Mouse (Mus musculus): Measurements from ENCODE around the gene Msh5.
"Not testable (repeated sequence)": the region's sequence is repeated elsewhere in the genome, so short reads cannot be mapped to it uniquely, and the experiment has no call there.

The Msh5 gene

GRCm38 (mm10) chr17:35048932-35049440, 2.4 kb upstream of the Msh5 start:
- no peak for DNase-seq (ENCODE audit: low spot score in 2 of 2)

DNA sequence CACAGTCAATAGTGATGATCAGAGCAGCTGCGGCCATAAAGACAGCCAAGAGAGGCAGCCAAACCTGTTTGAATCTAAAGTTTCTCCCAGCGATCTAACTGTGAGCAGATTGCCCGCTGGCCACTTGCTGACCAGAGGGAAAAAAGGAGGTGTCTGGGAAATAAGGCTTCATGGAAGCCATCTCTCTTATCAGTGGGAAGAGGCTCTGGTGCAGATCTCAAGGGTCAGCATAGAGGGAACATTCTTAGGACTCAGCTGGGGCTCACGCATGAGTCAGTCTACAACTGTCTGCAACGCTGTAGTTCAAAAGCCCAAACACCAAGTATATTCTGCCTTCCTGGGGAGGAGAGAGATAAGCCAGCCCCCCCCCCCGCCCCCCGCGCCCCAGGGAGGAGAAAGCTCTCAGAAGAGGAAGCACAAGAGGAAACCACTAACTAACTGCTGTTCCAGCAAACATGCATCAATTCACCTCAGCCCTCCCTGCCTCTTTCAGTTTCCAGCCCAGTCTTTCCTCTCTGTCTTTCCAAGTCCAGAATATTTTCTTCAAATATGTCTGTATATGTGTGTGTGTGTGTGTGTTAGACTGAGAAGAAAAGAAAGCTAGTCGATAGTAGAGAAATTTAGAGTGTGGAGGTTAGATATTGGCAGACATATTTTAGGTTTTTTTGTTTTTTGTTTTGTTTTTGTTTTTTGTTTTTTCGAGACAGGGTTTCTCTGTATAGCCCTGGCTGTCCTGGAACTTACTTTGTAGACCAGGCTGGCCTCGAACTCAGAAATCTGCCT, 1.8 kb upstream of the Msh5 start:
- DNase-seq (ENCODE audit: low spot score in 2 of 2): no peak

DNA sequence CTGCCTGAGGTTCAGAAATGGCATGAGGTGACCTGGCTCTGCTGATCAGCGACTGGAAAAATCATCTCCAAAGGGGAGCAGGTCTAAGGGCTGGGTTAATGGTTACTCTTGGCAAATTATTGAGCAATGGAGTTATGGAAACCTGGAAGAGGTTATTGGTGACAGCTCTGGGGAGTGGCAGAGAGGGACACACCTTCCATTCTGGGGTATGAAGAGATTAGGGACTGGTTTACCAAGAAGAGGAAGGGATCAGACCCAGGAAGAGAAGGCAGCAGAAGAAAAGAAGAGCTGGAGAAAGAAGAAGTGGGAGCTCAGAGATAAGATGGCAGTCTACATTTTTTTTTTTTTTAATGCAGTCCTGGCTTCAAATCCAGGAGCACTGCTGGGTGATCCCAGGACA, 1.1 kb upstream of the Msh5 start:
- no peak for DNase-seq (ENCODE audit: low spot score in 2 of 2)

GRCm38 (mm10) chr17:35045807-35046680, 501 bp downstream of the Msh5 start:
- DNase-seq (ENCODE audit: low spot score in 2 of 2): no peak

GRCm38 (mm10) chr17:35044904-35045806, 1.4 kb downstream of the Msh5 start:
- DNase-seq (ENCODE audit: low spot score in 2 of 2): no peak

DNA sequence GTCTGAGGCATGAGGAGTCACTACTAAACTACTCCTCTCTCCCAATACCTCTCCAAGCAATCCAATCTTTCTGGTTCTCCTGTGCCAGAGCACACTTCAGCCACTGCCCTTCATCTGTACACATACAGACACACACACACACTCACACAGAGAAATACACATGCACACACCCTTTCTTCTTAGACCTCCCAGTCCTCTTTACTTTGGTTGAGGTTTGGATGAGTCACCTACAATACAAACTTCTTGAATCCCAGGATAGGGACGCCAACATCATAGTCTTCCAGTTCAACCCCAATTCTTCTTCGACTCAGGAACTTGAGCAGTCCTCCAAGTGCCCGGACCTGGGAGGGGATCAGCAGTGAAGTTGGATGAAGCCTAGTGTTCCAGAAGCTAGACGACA, 2.8 kb downstream of the Msh5 start:
- DNase-seq (ENCODE audit: low spot score in 2 of 2): no peak

DNA sequence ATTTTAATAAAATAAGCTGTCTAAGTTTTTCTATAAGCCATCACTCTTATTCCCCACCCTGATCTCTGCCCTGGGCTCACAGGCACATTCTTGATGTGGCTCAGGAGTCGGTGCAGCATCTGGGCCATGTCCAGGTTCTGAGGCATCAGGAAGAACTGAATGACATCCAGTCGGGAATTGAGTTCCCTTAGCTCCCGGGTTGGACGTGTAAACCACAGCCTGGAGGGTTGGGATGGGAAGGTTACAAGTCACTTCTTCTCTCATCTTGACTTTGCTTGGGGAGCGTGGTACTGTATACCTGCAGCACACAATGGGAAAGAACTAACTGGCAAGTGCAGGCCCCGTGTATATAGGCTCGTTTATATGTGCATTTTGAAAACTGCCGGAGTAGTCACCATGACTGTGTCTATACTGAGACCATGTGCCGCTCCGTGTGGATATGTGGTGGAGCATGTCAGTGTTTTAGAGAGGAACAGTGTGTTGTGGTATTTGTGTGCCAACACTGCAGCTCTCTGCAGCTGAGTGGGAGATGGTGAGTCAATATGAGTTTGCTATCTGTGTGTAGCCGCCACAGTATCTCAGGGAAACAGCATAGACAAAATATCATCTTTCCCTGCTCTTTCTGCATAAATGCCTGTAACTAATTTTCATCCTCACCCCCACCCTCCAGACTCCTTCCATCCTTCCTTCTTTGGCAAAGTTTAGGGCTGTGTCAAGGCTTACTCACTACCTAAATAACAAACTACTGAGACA, 7.2 kb downstream of the Msh5 start:
- peak in 1 of 2 experiments; percentile 46 for DNase-seq (ENCODE audit: low spot score in 2 of 2)

- no peak for DNase-seq (ENCODE audit: low spot score in 2 of 2)
Measured at GRCm38 (mm10) chr17:35034896-35035295, 11.6 kb downstream of the Msh5 start.

GRCm38 (mm10) chr17:35033703-35034102, 12.8 kb downstream of the Msh5 start:
- not testable (repeated sequence) for DNase-seq (ENCODE audit: low spot score in 2 of 2)

- no peak for DNase-seq (ENCODE audit: low spot score in 2 of 2)
Measured at GRCm38 (mm10) chr17:35032323-35032870, 14.1 kb downstream of the Msh5 start.

DNA sequence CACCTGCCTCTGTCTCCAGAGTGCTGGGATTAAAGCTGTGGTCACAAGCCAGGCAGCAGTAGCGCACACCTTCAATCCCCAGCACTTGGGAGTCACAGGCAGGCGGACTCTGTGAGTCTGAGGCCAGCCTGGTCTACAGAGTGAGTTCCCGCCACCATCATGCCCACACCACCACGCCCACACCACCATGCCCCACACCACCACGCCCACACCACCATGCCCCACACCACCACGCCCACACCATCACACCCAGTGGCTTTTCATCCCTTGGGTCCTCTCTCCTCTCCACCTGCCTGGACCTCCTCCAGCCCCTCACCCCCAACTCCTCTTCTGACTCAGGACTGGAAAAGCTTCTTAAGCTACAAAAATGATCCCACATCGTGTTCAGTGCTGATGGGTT, 14.7 kb downstream of the Msh5 start:
- no peak for DNase-seq (ENCODE audit: low spot score in 2 of 2)

- DNase-seq (ENCODE audit: low spot score in 2 of 2): no peak
Measured at GRCm38 (mm10) chr17:35031272-35031671, 15.3 kb downstream of the Msh5 start.

GRCm38 (mm10) chr17:35029691-35030532, 16.6 kb downstream of the Msh5 start:
- DNase-seq (ENCODE audit: low spot score in 2 of 2): no peak

- DNase-seq (ENCODE audit: low spot score in 2 of 2): no peak
Measured at GRCm38 (mm10) chr17:35028315-35028714, 18.2 kb downstream of the Msh5 start.

GRCm38 (mm10) chr17:35027277-35028068, 19.1 kb downstream of the Msh5 start, which contains the start of gene Sapcd1:
Sapcd1 (minus strand) TSS chr17:35028016.
- no peak for DNase-seq (ENCODE audit: low spot score in 2 of 2)

GRCm38 (mm10) chr17:35026206-35026605, 20.3 kb downstream of the Msh5 start:
- DNase-seq (ENCODE audit: low spot score in 2 of 2): no peak

- no peak for DNase-seq (ENCODE audit: low spot score in 2 of 2)
Measured at GRCm38 (mm10) chr17:35024691-35025488, 21.7 kb downstream of the Msh5 start.

- DNase-seq (ENCODE audit: low spot score in 2 of 2): no peak
Measured at GRCm38 (mm10) chr17:35024261-35024660, 22.3 kb downstream of the Msh5 start.
